Mouse (Mus musculus): ENCODE measurements around the gene Lrrfip1.

Lrrfip1 gene

DNA sequence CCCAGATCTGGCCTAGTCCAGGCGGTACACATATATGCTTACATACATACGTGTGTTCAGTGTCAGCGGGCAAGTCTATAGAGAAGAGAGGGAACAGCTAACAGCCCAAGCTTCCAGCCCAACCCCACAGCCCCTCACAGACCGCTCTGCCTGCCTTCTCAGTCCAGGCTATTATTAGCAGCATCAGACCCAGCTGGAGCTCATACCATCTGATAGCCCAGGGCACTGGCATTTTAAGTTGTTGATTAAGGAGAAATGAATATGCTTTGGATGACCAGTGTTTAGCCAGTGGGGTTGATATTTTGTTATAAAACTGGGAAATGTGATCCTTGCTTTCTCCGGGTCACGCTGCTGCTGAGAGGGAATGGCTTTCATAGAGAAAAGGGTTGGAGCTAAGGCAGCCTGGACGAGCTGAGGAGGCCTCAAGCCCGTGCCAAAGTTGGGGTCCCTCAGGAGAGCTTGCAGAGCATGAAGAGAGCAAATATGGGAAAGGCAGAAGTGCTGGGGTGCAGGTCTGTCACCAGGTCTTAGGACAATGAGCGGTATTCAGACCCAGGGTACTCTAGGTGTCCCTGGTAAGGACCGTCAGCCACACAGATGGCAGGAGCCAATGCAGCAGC is 73.2 kb downstream of the Lrrfip1 start:
- in situ Hi-C loops (cut with MboI; ENCODE audit: unreplicated experiment in 2 of 2): no loop called here

DNA sequence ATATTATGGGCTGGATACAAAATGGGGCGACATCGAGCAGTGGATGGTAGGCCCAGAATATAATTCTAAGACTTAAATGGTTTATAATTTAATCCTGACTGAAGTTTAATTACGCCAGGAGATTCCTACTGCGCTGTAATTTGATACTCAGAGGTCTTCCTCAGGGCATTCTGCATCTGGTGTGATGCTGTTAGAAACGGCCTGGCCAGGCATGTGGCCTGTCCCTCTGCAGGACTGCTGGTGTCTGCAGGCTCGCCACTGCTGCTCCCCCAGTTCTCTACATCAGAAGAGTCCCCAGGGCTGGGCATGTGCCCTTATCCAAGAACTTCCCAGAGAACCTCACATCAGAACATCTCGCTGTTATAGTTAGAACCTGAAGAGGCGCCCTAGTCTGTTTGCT is 78.4 kb downstream of the Lrrfip1 start:
- in situ Hi-C loops (cut with MboI; ENCODE audit: unreplicated experiment in 2 of 2): no loop called here

DNA sequence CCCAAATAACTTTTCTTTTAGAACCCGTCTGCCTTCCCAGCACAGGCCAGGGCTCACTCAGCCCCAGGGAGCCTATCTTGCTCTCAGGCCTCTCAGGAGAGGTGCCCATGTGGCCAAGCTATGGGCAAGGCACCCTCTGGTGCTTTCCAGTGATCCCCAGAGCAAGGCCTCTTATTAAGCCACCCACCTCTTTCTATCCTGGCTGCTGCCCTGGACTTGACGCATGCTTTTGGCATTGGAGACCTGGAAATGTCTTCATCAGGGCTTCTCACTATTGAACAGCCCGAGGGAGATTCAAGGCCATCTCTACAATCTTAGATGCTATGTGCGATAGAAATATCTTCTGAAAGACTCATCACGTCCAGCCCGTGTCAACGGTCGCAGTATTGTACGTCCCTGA is 78.9 kb downstream of the Lrrfip1 start:
- in situ Hi-C loops (cut with MboI; ENCODE audit: unreplicated experiment in 2 of 2): no loop called here

DNA sequence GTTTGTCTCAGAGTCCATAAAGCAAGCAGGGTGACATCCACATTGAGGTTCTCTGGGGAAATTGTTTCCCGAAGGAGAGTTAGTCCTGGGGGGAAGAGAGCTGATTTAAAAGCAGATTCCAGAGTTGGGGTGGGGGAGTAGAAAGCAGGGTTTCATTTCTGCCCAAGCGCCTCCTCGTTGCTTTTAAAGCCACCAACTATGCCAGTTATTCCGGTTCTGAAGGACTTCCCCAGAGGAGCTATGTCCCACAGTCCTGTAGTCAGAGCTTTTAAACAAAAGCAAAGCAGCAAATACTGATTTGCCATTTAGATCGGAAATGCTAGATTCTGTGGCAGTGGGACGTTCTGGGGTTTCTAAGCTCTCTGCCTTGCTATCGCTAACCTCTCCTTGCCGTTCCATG is 79.4 kb downstream of the Lrrfip1 start:
- in situ Hi-C loops (cut with MboI; ENCODE audit: unreplicated experiment in 2 of 2): no loop called here

DNA sequence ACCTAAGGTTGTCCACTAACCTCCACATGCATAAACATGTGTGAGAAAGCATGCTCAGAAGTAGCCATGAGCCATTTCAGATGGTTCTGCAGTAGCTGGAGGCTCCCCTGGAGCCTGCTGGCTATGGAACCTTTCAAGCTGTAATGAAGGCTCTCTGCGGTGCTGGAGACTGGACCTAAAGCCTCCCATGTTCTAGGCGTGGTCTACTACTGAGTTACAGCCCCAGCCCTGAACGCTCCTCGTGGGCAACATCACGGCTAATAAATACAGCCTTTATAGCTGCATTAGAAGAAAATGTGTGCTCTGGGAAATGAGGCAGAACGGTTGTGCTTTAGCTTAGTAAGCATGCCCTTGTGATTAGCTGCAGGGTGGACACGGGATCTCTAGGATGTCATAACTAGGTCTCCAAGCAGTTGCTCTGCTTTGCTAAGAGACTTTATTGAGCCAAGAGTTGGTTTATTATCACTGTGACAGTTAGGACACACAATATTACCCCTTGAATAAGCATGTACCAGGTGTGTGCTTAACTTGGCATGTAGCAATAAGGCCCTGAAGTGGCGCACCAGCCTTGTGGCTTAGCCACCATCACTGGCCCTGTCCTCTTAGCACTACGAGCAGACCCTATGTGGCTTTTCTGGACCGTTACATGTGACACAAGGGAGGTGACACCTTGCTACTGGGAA is 81.3 kb downstream of the Lrrfip1 start:
- in situ Hi-C loops (cut with MboI; ENCODE audit: unreplicated experiment in 2 of 2): no loop called here

DNA sequence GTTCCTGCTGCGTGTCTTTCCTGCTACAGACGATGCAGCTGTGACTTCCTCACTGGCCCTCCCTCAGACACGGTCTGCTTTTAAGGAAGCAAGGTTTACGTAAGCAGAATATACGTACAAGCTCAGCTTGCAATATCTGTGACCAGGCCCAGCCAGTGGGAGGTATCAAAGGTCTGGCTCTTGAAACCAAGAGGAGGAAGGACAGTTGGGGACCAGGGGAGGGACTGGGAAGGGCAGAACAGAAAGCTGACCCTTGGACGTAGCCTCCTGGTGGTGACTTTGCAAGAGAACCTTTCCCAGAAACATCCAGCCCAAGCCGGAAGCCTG is 81.8 kb downstream of the Lrrfip1 start:
- in situ Hi-C loops (cut with MboI; ENCODE audit: unreplicated experiment in 2 of 2): no loop called here

DNA sequence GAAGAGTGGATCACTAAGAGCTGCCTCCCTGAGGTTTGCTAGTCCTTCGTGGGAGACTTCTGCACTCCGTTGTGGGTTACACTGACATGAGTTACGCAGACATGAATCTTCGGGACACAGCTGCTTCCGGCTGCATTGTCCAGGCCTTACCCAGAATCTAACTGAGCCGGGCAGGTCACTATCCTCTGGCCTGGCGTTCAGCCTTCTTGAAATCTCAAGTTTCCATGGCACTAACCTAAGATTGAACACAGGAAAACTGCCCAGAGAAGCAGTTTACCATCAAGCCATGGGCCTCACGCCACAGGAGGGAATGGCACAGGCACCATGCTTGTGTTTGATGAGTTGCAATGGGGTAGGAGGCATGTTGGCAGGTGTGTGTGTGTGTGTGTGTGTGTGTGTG is 85.8 kb downstream of the Lrrfip1 start:
- in situ Hi-C loops (cut with MboI; ENCODE audit: unreplicated experiment in 2 of 2): no loop called here

DNA sequence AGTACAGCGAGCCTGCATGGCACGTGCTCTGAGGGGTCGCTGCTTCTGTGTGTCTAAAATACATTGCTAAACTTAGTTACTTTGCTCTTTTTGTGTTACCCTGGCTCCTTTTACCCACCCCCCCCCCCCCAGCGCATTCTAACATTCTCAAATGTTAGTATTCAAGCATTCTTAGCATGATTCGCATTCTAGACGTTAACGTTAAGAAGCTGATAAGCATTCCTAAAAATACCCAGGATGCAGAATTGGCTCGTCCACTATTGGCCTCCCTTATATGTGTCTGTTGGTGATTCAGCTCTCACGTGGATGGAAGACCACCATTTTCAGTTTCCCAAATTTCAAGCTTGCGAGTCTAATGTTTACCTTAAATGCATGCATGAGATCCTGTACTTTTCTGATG is 86.5 kb downstream of the Lrrfip1 start:
- in situ Hi-C loops (cut with MboI; ENCODE audit: unreplicated experiment in 2 of 2): no loop called here

DNA sequence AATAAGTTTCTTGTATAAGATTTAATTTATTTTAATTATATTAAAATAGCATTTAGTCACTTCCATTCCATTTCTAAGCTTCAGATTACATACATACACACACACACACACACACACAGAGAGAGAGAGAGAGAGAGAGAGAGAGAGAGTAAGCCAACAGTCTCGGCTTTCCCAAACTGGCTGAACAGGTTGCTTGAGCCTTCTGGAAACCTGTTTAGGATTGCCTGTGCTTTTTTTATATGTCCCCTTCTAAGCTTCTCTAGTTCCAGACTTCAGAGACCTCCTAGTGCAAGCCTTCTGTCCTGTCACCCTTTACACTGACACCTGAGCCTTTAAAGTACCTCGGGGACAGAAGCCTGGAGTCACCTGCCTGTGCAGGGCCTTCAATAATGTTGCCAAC is 87.1 kb downstream of the Lrrfip1 start:
- in situ Hi-C loops (cut with MboI; ENCODE audit: unreplicated experiment in 2 of 2): no loop called here

DNA sequence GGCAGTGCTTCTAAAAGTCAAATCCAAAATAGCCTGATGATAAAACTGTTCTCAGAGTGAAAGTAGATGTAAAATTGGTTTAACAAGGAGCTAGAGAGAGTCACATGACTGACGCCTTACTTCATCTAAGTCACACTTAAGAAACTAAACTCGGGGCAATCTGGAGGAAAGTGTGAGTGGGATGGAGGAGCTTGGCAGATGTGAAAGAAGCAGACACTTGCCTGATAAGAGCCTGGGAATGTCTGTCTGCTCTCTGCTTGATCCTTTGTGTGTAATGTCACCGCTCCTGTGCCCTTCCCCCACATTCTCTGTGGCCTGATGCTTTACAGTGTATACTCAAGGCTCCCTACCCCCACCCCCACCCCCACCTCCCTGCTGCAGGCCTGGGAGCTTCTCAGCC is 87.8 kb downstream of the Lrrfip1 start:
- in situ Hi-C loops (cut with MboI; ENCODE audit: unreplicated experiment in 2 of 2): no loop called here

DNA sequence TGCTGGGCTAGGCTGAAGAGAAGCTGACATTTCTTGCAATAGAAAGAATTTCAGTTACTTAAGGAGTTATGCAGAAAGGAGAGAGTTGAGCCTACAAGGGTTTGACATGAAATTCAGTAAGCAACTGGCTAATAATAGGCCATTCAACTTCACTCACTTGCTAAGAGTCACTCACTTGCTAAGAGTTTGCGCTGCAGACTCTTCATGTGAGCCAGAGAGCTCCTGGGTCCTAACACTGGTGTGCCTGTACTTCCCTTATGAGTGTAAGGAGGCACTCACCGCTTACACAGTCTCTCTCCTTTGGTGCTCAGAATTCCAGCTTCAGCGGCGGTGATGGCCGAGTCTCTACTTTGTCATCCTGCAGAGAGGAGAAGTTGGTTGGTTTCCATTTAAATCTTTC is 88.2 kb downstream of the Lrrfip1 start:
- in situ Hi-C loops (cut with MboI; ENCODE audit: unreplicated experiment in 2 of 2): no loop called here

DNA sequence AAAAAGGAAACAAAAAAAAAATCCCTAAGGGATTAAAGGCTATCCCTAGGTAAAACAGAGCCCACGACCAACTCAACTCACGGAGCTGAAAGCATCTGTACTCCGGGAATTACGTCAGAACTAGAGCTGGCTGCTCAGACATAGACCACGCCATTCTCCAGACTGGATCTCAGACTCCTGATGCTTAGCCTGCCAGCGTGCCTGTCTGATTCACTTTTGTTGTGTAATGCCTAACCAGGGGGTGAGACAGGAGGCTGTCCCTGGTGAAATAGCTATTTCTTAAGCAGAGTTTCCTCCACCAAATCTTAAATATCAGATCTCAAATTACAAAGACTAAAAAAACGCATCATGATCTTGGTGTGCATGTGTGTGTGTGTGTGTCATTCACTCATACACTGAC is 89.5 kb downstream of the Lrrfip1 start:
- in situ Hi-C loops (cut with MboI; ENCODE audit: unreplicated experiment in 2 of 2): no loop called here

DNA sequence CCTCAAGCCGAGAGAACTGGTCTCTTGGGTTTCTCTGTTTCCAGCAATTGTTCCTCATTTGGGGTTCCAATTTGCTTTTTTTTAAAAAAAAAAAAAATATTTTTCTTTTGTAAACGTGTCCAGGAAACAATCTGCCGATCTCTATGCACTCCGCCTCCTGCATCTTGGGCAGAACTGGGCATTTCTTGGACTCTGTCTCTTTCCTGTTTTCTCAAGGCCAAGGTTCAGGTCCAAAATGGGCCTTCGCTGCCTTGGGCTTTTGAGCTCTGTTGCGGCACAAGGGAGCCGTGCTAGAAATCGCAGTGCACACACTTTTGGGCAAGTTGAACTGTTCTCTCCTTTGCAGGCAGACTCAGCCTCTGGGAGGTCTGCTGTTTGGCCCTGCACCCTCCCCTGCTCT is 90.4 kb downstream of the Lrrfip1 start:
- in situ Hi-C loops (cut with MboI; ENCODE audit: unreplicated experiment in 2 of 2): no loop called here

DNA sequence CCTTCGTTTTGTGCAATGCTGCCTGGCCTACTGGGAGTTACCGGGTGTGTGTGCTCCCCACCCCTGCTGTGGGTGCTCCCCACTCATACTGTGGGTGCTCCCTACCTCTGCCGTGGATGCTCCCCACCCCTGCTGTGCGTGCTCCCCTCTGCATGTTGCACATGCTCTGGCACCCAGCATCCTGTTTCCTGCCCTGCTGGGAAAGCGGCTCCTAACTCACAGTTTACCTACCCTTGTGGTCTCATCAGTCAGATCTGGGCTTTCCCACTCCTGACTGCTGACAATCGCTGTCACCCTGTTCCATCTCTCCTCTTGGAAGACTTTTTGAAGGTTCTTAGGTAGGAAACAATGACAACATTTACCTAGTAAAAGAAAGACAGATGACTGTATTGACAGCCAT is 91.9 kb downstream of the Lrrfip1 start:
- in situ Hi-C loops (cut with MboI; ENCODE audit: unreplicated experiment in 2 of 2): loop anchor here in 1 of 2 experiments (5.0 kb wide), 1 partner anchor 33 kb away; no protein-coding TSS in a partner anchor

DNA sequence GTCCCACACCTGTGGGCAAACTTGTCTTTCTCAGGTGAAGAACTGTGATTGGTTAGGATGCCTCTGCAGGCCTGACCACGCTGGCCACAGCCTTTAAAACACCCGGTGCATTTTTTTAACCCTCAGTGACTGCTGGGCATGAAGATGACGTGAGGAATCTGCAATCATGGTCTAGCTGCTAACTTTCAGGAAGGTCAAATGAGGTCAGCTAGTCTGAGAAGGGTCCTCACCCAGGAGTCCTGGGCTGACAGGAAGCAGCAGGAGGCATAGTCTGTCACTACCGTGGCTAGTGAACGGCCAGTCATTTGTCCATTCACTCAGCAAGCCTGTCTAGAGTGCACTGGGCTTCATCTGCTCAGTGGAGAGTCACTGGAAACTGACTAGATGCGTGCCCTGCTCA is 93.9 kb downstream of the Lrrfip1 start:
- in situ Hi-C loops (cut with MboI; ENCODE audit: unreplicated experiment in 2 of 2): loop anchor here in 1 of 2 experiments (5.0 kb wide), 1 partner anchor 35 kb away; no protein-coding TSS in a partner anchor

DNA sequence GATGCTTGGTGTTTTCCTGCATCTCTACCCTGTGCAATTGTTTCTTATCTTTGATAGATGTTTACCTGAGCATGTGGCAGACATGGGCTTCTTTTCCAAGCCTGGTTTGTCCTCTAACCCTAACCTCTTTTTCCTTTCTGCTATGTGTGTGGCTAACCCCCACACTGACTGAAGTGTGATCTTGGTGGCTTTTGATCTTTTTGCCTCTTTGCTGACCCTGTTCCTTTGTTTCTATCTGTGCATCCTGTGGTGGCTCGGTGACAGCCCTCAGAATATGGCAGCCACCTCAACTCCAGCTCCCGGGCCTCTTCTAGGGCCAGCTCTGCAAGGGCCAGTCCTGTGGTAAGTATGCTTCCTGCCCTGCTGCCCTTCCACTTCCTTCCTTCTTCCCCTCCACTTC is 94.8 kb downstream of the Lrrfip1 start:
- in situ Hi-C loops (cut with MboI; ENCODE audit: unreplicated experiment in 2 of 2): loop anchor here in 1 of 2 experiments (5.0 kb wide), 1 partner anchor 36 kb away; no protein-coding TSS in a partner anchor

DNA sequence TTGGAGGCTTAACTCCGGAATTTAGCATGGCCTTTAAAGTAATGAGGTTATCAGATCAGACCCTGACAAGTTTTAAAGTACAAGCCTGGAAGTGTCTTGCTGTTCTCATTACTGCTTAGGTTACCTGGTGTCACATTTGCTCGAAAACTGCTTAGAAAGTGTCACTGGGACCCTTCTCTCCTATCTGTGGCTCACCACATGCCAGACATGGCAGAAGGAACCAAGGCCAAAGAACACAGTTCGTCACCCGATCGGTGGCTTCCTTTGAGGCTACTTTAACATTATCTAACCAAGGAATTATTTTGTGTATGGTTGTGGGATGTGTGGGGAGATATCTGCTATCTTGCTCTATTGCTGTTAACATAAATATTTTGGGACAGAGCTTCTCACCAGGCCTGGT is 95.5 kb downstream of the Lrrfip1 start:
- in situ Hi-C loops (cut with MboI; ENCODE audit: unreplicated experiment in 2 of 2): loop anchor here in 1 of 2 experiments (5.0 kb wide), 1 partner anchor 37 kb away; no protein-coding TSS in a partner anchor

DNA sequence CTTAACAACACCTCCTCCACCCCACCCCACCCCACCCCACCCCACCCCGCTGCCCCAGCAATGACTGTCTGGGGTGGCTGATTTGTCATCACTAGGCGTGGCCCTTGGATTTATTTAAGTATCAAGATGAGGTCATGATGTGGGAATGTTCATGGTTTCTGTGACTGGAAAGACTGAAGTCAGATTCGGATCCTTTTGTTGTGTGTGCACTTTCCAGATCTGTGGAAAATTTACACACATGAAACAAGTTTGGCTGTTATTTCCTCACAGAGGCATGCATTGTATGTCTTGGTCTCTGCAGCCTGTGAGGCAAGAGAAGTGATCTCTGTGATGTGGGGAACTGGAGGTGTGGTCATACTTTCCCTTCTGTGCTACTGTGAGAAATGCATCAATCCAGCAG is 96.7 kb downstream of the Lrrfip1 start:
- in situ Hi-C loops (cut with MboI; ENCODE audit: unreplicated experiment in 2 of 2): no loop called here

DNA sequence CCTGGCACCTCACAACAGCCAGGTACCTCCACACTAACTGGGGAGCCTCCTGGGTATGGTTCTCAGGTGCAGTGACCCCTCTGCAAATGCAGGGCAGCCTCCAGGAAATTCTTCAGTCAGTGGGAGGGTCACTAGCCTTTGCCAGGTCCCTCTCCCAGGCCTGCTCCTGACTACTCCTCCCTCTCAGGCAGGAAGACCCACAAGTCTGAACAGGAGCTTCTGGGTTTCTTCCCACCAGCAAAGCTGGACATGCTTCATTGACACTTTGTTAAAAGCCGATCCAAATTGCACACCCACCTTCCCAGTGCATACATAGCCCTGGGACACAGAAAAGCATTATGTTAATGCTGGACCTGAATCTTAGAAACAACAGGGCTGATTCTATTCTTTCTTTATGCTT is 97.3 kb downstream of the Lrrfip1 start:
- in situ Hi-C loops (cut with MboI; ENCODE audit: unreplicated experiment in 2 of 2): no loop called here

DNA sequence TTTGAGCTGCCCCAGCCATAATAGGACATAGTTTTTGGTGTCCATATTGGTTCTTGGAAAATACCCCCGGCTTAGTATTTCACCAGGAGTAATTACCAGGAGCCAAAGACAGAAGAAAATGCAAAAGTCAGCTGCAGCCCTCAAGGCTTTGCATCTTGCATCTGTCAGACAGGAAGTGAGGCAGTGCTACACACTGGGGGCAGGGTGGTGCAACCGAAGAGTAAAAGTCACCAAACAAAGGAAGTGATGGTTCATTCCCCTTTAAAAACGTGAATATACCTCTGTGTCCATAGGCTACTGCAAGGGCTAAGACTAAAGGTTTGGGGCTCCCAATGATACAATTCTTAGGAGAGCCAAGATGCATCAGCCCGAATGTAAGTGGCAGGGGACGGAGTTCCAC is 98.0 kb downstream of the Lrrfip1 start:
- in situ Hi-C loops (cut with MboI; ENCODE audit: unreplicated experiment in 2 of 2): no loop called here

DNA sequence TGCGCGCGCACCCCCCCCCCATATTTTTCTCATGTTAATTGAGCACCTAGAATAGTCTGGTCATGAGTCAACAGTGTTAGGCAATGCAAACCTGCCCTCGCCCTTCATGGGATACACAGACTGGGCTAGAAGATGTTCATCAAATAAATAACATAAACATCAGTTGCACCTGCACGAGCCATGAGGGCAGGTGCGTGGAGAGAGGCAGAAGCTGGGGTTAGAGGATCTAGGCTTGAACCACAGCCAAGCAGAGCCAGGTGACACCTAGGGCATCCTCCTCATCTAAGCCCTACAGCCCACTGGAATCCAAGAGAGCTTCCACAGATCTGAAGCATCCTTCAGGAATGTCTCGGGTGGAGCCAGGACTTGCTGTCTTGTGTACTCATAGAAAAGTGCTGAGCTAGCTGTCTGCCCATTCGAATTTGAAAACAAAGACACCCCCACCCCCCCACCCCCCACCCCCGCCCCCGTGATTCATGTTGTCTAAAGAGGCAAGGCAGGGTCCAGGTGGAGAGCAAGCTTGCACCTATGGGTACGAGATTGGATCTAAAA is 98.8 kb downstream of the Lrrfip1 start:
- in situ Hi-C loops (cut with MboI; ENCODE audit: unreplicated experiment in 2 of 2): no loop called here

DNA sequence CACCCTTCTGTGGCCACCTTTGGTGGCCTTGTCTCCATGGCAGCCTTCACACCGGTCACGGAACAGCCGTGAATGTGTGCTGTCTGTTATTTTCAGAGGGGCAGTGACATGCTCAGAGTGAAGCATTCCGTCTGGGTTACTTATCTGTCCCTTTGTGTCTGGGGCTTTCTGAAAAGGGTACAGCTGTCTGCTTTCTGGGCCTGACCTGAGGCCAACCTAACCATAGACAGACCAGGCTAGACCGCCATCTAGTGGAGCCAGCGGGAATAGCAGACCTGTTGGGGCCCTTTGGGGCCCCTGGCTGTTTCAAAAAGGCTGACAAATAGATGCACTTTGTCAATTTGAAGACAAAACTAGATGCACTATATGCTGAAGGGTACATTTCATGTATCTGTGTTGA is 100.3 kb downstream of the Lrrfip1 start:
- in situ Hi-C loops (cut with MboI; ENCODE audit: unreplicated experiment in 2 of 2): no loop called here

Measured in v-Abl transformed pro-B cells (cell line).